Mouse (Mus musculus) T-helper 1 cell (primary cell): Measurements from ENCODE around the gene Smyd4.

Experiments
- in situ Hi-C: fragments of 300-600 bp; cut with MboI, MseI; formaldehyde crosslinking; loops from one replicate; pipeline ENCODE4 v1.15.1; 2025; ENCODE audit warnings: high pct_unique_total_duplicates

The Smyd4 gene

DNA sequence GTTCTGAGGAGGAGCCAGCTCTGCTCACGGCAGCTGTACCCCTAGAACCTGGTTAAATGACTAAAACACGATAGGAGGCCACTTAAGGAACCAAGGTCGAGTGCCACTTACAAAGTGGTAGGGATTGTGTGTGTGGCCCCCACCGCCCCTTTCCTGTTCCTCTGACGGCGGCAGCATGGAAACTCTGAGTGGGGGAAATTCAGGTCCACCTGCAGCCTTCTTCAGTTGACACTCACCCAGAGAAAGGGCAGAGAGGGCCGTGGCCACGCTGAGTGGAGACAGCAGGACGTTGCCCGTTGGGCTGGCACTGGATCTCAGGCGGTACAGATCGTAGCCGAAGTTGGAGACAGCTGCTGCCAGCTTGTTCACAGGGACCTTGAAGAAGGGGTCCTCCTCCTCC, 67.8 kb downstream of the Smyd4 start:
- in situ Hi-C loops, result no loop called here

DNA sequence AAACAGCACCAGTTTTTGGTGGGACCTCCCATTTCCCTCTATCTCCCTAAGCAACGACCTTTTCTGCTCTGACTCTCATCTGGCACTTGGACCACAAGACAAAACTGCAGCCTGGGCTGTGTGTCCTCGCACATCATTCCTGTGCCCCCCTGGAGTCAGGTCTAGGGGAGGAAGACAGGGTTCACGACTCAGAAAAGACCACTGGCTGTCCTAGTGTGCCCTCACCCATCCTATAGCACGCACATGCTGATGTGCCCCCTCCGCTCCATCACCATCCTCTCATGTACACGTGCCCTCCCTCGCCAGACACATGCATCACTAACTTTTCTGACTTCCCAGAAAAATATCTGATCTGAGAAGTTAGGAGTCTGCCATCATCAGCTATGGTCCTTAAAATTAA, 71.8 kb downstream of the Smyd4 start:
- in situ Hi-C loops, result no loop called here

DNA sequence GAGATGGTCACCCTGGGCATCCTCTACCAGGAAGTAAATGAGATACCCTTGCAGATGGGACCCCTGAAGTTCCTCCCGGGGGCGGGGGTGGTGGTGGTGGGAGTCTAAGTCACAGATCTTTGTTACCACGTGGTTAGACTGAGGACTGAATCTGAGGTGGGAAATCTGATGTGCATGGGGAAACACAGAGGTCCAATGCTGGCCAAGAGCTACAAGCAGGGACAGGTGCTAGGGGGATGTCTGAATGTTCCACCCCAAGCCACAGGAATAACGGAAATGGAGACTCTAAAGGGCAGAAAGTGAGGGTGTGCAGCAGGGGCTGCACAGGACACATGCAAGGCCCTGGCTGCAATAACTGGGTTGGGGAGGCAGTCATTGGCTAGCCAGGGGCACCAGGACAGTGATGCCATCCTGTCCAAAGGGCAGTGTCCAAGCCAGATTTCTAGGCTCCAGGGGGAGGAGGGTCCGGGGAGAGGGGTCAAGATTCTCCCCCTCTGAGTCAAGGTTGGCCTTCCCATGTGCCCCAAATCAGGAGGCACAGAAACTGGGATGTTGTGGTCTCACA, 72.7 kb downstream of the Smyd4 start:
- in situ Hi-C loops, result no loop called here

DNA sequence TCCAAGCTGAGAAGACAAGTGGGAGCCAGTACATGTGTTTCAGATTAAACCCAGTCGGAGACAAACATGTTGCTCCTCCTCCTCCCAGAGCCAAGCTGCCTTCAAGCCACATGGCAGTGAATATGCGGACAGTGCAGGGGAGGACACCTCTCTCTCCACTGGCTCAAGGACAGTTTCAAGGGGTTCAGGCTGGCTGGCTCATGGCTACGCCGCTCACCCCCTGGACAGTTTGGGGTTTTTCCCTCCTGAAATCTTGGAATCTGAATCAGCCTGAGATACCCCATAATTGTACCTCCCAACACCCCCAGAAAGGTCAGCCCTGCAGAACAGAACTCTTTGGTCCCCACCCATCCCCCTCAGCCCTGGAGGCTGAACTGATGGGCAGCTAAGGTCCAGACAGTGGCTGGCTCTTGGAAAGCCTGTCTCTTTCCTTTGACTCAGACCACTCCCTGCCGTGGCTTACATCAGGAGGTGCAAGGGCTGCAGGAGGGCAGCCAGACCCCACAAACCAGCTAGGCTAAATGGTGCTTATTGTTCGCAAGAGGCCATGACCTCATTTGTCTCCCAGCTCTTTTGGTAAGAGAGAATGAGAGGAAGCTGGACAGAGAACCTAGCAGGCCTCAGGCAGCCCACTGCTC, 73.3 kb downstream of the Smyd4 start:
- in situ Hi-C loops, result no loop called here

DNA sequence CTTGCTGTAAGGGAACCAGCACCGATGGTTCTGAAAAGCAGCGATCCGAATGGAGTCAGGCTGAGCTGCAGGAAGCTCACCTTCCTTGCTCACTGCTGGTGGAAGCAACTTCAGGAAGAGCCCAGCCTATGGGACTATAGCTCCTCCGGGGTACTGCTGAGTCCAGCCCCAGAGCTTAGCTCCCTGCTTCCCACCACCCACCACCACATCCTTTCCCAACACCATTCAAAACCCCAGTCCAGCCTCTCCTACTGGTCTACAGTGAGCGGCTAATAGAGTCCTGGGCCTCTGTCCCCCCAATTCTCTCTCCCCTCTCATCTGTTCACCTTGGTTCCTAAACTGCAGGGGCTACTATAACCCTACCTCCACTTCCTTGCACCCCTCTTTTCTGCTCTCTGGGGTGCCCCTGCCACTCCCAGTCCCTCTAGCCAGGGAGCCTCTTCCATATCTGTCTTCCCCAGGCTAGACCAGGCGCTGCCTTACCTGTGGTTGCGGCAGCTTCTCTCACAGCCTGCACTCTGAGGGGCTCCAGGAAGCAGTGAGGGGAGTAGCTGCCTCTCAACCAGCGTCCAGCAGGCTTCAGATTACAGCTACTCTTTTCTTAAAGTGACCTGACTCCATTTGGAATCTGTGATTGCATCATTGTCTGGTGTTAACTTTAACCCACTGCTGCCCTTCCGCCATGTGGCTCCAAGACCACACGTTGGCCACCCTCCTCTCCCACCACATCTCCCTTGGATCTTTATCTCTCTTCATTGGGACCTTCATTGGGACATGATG, 74.0 kb downstream of the Smyd4 start, which contains the start of gene Serpinf1:
Gene Serpinf1, minus strand, starts transcription at position 689 of the 780 bp plus-strand sequence.
- in situ Hi-C loops, result no loop called here

DNA sequence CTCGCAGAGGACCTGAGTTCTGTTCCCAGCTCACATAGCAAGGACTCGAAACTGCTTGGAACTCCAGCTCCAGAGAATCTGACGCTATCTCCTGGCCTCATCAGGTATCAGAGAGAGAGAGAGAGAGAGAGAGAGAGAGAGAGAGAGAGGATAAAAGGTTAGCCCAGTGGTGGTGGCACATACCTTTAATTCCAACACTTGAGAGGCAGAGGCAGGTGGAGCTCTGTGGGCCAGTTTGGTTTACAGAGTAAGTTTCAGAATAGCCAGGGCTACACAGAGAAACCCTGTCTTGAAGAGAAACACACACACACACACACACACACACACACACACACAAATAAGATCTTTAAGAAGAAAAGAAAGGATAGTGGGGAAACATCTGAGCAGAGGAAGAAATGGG, 74.9 kb downstream of the Smyd4 start:
- in situ Hi-C loops, result no loop called here

DNA sequence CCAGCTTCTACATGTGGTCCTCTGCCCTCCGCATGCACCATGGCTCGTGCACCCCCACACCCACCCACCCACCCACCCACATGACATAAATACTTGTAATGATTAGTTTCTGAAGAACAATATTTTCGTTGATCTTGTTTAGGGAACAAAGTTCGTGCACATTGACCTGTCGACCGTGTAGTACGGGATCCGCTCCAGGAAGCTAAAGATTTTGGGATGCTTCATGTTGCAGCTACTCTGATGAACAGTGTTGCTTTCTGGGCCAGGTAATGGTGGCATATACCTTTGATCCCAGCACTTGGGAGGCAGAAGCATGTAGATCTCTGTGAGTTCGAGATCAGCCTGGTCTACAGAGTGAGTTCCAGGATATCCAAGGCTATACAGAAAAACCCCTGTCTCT, 75.8 kb downstream of the Smyd4 start:
- in situ Hi-C loops, result no loop called here

DNA sequence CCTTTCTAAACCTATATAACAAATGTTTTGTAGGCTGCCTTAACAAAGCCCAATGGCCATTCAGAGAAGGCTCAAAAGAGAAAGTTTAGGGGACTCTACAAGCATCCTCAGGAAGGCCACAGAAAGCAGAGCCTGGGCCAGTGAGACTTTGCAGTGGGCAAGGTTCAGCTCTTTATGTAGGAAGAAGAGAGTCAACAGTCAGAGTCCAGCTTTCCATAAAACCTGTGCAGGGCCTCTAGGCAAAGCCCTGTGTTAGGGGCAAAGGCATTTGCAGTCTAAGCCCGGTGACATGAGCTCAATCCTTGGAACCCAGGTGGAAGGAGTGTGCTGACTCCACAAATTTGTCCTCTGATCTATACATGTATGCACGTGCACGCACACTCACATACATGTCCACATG, 76.2 kb downstream of the Smyd4 start:
- in situ Hi-C loops, result no loop called here

DNA sequence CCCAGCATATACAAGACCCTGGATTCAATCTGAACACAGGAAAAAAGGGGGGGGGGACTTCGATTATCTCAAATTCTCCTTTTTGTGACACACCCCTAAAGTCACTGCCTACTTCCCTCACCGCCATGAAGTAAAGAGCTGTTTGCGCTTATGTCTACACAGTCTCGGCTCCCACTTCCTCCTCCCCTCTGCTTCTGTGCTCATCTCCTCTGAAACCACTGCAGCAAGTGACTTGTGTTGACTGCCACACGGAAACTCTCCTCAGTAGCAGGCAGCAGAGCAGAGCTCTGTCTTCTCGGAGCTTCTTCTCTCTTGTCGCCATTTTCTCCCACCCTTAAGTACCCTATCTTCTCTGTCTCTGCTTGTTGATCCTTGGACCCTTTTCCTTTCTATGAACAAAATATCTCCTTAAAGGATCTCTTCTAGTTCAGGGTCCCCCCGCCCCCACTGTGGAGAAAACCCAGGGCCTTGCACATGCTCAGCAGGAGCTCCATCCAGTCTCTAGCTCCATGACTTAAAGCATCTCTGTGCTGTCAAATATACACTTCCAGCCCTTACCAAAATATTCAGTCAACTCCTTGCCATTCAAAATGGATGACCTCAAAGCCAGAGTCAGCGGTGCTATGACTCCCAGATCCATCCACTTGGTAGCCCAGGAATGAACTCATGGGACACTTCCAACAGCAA, 80.9 kb downstream of the Smyd4 start:
- in situ Hi-C loops, result no loop called here

DNA sequence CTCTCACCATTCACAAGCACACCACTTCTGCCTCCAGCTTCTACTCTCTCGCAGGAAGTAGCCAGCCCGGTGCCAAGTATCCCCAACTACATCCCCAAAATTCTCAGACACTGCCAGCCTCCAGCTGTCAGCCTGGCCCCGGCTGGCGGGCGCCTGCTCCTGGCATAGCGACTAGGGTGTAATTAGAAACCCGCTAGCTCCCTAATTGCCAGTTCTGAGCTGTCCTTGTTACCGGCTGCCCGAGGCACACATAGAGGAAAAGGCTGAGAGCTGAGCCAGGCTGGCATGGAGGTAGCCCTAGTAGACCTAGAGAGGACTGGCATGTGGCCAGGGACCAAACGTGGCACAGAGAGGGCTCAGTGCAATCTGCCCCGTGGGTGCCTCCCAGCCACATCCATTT, 83.1 kb downstream of the Smyd4 start:
- in situ Hi-C loops, result no loop called here

DNA sequence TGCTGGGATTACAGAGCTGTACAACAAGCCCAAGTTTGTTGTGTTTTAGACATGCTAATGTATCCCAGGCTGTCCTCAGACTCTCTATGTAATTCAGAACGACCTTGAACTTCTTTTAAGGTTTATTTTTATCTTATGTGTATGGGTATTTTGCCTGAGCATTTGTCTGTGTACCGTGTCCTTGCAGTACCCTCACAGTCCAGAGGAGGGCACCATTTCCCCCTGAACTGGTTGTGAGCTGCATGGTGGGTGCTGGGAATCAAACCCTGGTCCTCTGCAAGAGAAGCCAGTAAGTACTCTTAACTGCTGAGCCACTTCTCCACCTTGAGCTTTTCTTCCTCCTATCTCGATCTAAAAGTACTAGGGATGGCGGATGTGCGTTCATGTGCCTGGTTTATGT, 85.9 kb downstream of the Smyd4 start:
- in situ Hi-C loops, result no loop called here

DNA sequence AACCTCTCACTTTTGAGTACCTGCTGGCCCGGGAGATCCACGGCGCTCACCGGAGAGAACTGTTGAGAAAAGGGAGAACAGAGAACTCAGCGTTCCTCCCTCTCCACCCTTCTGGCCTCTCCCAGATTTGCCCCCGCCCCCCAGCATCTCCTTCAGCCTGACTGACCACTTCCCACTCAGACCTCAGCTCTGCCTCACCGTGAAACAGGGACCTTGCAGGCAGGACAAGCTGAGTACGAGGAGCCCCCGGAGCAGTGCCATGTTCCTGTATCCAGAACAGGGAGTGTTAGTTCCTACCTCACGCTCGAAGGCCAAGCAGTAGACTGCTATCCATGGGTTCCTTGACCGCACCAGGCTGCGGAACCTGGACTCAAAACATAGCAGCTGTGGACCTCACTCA, 90.0 kb downstream of the Smyd4 start:
- in situ Hi-C loops, result no loop called here

DNA sequence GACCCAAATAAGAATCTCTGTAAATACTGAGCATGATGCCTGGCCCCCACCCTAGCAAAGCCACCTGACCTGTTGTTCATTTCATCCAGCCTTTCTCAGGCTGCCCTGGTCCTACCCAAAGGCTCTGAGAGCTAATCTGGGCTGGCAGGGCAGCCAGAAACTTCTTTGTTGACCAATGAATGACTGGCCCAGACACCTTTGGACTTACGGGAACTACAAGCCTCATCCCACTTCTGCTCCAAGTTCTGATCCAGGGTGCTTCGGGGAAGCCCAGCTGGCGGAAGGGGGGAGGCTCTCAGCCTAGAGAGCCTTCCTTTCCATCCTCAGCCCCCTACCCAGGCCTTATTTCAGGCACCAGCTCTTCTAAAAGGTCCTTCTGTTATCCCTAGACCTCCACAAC, 90.6 kb downstream of the Smyd4 start:
- in situ Hi-C loops, result no loop called here

DNA sequence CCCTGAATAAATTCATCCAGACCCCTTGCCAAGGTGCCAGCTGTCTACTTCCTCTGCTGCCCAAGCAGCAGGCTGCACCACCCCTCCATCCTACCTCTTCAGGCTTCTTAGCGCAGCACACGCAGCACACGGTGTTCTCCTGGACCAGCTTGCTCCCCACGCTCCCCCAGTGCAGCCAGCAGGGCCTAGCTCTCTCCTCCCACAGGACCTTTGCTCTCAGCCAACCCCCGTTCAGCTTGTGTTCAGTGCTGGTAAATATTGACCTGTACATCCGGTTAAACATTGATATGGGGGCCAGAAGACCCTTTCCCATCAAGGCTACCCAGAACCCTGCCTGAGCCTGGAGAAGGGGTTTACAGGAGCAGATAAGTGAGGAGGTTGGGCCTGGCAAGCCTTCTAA, 91.1 kb downstream of the Smyd4 start, which contains the start of gene Serpinf2:
Gene Serpinf2, minus strand, starts transcription at position 229 of the 400 bp plus-strand sequence.
- in situ Hi-C loops, result no loop called here

DNA sequence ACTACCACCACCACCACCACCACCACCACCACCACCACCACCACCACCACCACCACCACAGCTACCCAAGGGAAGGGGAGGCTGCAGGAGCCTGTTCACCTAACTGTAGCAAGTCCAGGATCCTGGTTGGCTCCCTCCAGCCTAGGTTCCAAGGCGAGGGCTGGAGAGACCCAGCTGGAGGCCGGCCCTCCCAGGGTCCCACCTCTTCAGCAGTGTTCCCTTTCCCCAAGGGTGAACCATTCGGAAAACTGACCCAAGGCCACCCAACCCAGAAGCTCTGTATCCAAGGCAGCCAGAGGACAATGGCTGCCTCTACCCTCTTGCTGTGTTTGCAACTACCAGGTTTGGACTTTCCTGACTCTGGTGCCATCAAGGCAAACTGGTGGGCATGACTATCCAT, 91.7 kb downstream of the Smyd4 start:
- in situ Hi-C loops, result no loop called here

DNA sequence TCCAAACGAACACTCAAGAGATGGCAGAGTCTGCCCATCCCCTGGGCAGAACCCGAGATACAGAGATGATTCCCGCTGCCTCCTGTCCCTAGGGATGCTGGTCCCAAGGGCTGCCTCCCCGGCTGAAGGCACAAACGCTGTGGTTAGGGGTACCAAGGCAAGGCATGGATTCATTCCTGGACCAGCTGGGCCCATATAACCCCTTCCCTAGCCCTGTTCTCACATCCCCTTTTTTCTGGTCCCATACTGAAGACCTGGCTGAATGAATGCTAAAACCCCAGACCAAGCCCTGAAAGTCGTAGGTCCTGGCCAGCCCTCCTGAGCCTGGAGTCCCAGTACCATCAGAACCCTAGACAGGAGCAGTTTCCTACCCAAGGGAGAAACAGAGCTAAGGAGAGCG, 92.8 kb downstream of the Smyd4 start:
- in situ Hi-C loops, result no loop called here

DNA sequence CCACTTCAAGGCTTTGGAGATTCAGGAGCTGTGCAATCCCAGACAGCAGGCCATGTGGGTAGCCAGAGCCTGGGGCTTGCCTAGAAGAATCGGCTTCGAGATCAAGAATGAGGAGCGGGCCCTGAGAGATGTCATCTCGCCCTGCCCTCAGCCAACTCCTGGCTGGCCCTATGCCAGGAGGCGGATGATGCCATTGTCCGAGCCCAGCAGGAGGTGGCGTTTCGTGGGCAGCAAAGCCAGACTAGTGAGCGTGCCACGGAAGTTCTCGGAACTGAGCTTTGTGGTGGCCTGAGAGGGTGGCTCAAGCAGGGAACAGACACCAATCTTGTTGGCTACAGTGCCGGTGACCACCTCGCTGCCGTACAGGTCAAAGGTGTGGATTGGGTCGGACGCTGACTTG, 93.4 kb downstream of the Smyd4 start:
- in situ Hi-C loops, result no loop called here

DNA sequence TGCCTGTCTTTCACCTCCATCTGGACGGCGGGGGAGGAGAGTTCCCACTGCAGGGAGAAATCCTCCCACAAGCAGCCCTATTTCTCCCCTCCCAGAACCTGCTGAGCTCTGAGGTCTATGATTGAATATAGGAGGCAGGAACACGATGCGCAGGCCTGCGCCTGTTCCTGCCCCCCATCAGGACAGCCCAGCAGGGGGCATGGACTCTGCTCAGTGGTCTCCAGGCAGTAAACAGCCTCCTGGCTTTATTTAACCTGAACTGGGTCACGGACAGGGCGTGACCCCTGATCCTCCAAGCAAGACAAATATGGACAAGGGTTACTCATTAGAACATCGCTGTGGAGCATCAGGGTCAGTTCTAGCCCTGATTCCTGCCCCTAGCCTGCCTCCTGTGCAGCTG, 95.5 kb downstream of the Smyd4 start:
- in situ Hi-C loops, result no loop called here

DNA sequence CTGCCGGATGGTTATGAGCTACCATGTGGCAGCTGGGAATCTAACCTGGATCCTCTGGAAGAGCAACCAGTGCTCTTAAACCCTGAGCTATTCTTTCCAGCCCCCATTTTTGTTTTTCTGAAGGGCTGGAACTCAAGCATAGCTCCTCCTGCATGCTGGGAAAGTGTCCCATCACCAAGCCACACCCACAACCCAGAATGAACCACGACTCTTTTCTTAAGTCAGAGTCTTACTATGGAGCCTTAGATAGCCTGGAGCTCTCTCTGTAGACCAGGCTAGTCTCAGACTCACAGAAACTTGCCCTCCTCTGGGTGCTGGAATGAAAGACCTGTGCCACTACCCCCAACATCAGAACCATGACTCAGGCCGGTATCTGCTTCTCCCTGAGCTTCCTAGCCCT, 100.3 kb downstream of the Smyd4 start:
- in situ Hi-C loops, result no loop called here

DNA sequence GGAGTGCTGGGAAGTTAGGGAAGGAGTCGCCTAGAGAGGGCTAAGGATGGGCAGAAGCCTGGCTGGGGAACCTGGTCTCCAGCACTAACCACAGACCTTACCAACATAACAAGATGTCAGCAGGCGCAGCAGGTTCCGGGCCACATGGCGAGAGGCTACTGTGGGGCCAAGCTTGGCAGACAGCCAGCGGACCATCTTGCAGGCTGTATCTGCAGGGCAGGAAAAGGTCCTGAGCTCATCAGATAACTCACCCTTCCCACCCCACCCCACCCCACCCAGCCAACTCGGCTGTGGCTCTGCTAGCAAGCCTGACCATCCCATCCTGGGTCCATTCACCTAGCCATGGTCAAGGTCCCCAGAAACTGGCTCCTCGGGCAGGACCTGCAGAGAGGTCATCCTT, 101.5 kb downstream of the Smyd4 start:
- in situ Hi-C loops, result no loop called here

DNA sequence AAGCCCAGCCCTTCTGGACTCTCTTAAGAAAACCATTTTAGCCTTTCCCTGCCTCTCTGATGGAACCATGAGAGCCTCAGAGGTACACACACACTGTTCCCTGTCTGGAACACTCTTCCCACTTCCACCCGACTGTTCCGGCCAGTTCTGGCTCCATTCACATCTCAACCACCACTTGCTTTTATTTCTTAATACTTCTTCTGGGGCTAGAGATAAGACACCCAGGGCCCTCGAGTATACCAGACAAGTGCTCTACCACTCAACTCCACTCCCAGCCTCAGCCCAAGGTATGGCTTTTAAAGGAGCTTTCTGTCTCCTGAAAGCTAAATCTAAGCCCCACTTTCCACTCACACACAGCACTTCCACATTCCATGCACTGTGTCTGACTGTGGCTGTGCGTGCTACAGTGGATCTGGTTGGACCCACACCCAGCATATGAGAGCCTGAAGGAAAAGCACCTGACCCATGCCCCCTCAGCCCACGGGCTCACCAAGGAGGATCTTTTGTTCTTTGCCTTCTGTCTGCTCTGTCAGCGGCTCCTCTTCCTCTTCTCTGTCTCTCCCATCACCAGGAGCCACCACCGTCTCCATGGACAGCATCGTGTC, 102.2 kb downstream of the Smyd4 start:
- in situ Hi-C loops, result no loop called here

DNA sequence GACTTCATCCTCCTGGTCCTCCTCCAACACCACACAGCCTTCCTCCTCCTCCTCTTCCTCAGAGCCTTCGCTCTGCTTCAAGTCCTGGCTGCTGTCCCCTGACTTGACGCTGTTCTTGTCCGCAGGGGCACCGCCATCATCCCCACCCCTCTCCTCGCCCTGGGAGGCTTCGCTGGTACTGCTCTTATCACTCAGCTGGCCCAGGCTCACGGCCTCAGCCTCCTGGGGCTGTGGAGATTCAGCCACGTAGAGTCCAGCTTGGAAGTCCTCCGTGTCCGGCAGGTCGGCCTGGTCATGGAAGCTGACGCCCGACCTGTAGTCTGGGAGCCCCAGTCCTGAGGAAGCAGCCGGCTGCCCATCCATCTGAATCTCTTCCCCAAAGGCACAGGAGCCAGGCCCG, 102.7 kb downstream of the Smyd4 start:
- in situ Hi-C loops, result no loop called here
